Comparison of ENCODE assay signal across 18 mouse cellular contexts in the genomic region with DNA sequence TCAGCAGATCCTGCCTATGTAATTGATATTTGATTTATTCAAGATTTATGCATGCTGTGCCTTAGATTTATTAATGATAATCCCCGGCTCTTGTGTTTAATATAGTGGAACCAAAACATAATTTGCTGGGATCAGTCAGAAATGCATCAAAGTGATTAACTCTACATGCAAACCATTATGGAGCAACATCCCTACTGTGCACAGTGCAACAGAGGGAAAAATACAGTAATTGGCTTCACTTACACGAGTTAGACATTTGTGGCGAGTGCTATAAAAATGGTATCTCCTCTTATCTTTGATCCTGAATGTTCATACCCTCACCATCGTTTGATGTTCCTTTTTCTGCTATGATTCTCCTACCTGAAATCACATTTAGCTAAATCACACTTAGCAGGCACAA.
"Had no signal": no experiment of that assay in that cellular context is flagged by ENCODE, and none has a peak within 500 bp of the region (broad histone marks: within the 10 kb centered on the region; RNA-seq: fewer than 3 reads in every experiment).

No protein-coding gene starts in this region.

- H3K4me3 ChIP-seq: liver, embryonic 13.5 days; liver, embryonic 15.5 days; lung, embryonic 15.5 days; megakaryocyte, embryonic 14.5 days; neural tube, embryonic 12.5 days; stomach, embryonic 15.5 days had no signal

- H3K4me1 ChIP-seq: liver, embryonic 13.5 days; liver, embryonic 15.5 days; megakaryocyte, embryonic 14.5 days; neural tube, embryonic 12.5 days; stomach, embryonic 15.5 days had no signal

- DNase-seq: liver, embryonic 13.5 days; liver, postnatal 0 days; lung, adult 2 months; lung, postnatal 14 days; lung, postnatal 36 days; right cerebral cortex, postnatal 14 days; thymus, adult 2 months; thymus, postnatal 25 days; thymus, postnatal 4 days had no signal

- H3K36me3 ChIP-seq: liver, embryonic 13.5 days; liver, embryonic 15.5 days; lung, embryonic 15.5 days; neural tube, embryonic 12.5 days; stomach, embryonic 15.5 days had no signal

- H3K27ac ChIP-seq: liver, embryonic 13.5 days; liver, embryonic 15.5 days; lung, embryonic 15.5 days; macrophage; neural tube, embryonic 12.5 days; stomach, embryonic 15.5 days; stomach, postnatal 0 days had no signal

- H3K27me3 ChIP-seq: liver, embryonic 13.5 days; liver, embryonic 15.5 days; lung, embryonic 15.5 days; megakaryocyte, embryonic 14.5 days; neural tube, embryonic 12.5 days; stomach, embryonic 15.5 days had no signal

- H3K9me3 ChIP-seq: liver, embryonic 13.5 days; liver, embryonic 15.5 days; lung, embryonic 15.5 days; megakaryocyte, embryonic 14.5 days; neural tube, embryonic 12.5 days; stomach, embryonic 15.5 days had no signal

- H3K4me2 ChIP-seq: liver, embryonic 11.5 days; liver, embryonic 13.5 days; liver, embryonic 15.5 days; lung, embryonic 15.5 days; neural tube, embryonic 12.5 days; stomach, embryonic 15.5 days had no signal

- ATAC-seq: liver, postnatal 0 days; lung, postnatal 0 days had no signal

- H3K9ac ChIP-seq: liver, embryonic 13.5 days; liver, embryonic 15.5 days; liver, postnatal 0 days; lung, embryonic 15.5 days; neural tube, embryonic 12.5 days; stomach, embryonic 15.5 days had no signal
